Mouse (Mus musculus) right cerebral cortex, adult 2 months (tissue): ENCODE data around the gene Car10.

Source experiments
- DNase-seq, 2 experiments: peaks; one replicate each; pipeline ENCODE4 v3.0.0; 2021 to 2022; ENCODE audit warnings: low spot score in 2 of 2

The Car10 gene

DNA sequence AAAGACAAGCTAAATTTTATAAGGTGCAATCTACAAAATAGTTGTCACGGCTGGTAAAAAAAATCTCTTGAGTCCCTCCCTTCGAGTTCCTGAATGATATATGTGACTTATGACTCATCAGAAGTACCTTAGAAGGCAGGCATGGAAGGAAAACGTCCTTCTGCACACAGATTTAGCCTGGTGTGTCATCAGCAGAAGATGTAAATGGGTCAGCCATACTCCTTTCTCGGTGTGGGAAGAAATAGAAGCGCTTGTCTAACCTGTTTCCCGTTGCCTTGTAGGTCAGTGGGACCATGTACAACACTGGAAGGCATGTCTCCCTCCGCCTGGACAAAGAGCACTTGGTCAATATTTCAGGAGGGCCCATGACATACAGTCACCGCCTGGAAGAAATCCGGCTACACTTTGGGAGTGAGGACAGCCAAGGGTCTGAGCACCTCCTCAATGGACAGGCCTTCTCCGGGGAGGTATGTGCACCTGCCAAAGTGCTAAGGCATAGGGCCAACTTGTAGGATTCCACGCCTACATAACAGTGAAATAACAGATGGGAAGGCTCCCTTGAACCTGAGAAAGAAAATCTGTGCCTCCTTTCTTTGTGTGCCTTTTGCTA is 392.5 kb downstream of the Car10 start:
- peak; percentile 31 to 40 for DNase-seq

DNA sequence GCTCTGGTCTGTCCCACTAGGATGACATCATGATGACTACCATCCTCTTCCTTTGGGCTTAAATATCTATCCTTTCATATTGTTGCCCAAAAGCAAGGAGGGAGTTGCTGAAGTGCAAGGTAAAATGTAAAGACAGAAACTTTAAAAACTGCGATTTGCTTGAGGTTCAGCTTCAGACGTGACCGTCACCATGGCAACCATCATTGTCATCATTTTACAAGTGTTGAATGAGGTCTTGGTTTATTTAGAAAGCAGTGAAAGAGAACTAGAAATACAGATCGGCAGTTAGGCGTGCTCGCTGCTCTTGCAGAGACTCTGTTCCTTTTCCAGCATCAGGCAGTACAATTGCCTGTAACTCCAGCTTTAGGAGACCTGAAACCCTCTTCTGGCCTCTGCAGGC is 400.1 kb downstream of the Car10 start:
- DNase-seq = no peak

DNA sequence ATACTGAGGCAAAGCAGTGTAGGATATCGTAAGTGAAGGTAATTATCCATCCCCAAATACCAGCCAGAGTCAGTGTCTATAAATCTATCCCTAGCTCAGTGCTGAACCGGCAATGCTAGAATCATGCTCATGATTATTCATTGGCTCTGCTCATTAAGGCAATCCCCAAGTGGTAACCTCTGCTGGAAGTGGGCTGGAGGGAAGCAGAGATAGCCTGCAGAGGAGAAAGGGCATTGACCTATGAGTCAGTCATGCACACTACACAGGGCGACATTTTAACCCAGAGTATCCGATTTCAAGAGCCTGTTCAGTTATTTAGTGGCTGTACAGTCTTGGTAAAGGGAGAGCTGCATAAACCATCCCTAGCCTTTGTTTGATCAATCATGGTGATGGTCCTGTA is 402.6 kb downstream of the Car10 start:
- DNase-seq = no peak

DNA sequence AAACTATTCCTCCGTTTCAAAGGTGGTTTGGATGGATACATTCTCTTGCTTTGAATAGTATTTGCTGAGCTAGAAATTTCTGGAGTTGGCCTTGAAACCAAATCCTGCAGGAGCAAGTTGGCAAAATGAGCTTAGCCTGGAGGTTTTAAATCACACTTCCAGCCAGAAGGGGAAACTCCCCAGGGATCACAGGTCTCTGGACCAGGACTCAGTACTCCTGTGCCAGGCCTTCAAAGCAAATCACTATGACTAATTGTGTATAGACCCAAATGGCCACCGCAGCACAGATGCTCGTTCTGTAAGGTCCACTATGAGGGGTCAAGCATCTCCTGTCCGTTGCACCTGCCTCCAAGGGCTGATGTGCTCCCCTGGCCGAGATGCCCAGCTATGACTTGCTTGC is 403.8 kb downstream of the Car10 start:
- DNase-seq = no peak

DNA sequence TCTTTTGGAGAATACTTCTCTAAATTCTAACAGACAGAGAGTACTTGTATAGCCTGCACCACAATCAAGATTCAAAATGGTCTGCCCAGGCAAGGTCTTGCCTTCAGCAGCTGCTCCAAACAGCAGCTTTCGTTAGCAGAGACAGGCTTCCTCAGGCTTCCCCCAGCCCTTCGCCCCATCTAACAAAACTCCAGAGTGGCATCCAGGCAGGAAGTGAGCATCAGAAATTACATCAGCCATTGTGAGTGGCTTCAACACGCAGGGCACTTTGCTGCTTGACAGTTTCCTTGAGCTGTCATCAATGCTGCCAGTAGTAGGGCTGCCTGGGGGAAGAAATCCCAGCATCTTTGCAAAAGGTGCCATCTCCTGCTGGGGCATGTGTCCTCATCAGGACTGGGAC is 405.0 kb downstream of the Car10 start:
- no peak for DNase-seq

DNA sequence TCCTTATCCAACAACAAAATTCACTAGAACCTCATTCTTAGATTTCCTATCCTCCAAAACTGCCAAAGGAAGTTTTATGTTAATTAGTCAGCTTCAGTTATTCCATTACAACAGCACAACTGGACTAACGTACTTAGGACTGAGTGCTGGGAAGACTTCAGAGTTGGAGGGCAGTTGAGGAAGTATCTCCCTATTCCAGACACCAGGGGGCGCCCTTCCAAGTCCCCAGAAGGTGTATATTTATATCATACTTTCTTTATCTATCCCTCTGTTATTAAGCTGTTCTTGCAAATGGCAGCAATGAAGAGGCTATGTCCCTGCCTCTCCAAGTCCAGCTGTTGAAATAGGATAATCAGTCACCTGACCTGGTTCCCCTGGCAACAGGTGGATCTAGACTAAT is 405.6 kb downstream of the Car10 start:
- DNase-seq = no peak

DNA sequence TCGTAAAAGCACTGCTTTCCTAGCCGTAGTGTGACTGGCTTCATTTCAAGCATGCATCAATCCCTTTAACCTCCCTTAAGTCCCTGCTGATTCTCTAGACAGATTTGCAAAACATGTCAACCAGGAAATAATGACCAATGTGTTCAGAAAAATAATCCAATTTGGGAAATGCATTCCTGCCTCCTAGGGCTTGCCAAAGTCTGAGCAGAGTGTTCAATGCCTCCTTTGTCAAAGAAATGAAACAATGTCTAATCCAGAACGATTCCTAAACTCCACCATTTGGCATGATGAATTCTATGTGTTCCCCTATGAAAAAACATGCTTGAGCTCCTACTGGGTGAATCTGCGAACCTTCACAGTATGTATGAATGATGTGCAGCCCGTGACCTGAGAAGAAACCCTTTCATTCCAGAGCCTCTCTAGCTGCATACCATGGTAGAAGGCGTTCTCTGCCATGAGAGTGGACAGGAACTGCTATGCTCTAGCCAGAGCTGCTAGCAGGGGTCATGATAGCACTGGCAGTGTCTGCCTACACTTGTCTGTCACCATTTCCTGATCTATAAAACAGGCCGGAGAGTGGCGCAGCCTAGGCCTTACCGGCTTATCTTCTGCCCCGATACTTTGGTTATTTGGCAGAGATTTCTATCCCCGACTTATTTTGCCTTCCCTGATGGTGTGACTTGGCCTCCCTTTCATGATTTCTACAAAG is 411.9 kb downstream of the Car10 start:
- no peak for DNase-seq

DNA sequence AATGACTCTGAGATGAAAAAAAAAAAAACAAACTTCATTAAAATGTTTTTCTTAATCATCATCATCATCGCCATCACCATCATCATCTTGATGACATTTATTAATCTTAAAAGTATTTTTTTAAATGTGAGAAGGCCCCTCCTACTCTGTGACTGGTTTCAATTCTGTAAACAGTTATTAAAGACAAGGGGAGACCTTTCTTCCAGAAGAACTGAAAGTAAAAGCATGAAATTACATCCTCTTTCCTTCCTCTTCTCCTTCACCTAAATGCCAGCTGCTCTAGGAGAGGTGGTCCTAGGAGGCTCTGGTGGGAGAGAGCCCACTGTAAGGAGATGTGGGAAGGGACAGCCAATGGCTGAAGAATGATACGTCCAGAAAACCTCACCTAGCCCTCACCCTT is 415.0 kb downstream of the Car10 start:
- DNase-seq = no peak

DNA sequence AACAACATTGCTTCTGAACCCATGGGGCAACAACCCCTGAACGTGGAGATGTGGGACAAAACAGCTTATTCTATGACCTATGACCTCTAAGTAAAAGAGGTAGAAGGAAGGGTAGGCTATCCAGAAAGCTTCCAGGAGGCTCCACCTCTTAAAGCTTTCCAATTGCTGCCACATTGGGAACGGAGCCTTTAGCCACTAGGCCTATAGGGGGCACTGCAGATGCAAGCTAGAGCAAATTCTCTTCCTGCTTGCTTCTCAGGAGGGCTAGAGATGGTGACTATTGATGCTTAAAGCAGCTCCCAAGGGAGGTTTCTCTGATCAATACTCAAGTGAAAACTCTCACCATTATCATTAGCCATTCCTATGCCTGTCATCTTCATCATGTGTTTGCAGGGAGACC is 416.6 kb downstream of the Car10 start:
- DNase-seq = no peak

DNA sequence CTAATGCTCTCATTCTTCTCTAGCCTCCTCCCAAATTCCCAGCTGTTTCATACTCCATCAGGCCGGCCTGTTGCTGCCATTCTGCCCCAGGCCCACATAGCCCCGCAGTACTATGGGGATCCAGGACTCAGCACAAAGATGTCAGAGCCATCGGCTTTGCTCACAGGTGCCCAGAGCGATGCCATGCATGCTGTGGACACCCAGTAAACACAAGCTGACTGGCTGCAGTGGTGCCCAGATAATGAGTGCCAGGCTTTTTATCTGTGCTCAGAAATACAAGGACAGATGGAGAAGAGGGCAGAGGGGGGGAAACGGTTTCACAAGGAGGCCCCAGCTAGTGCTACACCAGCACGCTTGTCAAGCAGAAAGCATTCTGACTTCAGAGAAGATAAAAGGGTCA is 417.7 kb downstream of the Car10 start:
- no peak for DNase-seq

DNA sequence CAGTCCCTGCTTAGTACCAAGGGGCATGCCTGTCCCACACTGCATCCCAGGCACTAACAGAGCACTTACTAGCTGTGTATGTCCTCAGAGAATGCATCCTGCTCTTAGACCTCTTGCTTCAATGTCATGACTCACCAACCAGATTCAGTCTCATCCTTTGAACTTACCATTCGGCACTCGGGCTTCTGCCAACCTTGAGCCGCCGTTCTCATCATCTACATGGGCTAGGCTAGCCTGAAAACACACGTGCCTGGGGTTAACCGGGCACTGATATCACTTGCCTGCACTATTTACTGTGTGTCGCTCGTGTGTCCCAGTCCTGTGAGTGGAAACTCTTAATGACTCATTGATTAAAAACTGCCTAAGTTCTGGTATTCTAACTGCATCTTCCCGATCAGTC is 418.4 kb downstream of the Car10 start:
- no peak for DNase-seq

DNA sequence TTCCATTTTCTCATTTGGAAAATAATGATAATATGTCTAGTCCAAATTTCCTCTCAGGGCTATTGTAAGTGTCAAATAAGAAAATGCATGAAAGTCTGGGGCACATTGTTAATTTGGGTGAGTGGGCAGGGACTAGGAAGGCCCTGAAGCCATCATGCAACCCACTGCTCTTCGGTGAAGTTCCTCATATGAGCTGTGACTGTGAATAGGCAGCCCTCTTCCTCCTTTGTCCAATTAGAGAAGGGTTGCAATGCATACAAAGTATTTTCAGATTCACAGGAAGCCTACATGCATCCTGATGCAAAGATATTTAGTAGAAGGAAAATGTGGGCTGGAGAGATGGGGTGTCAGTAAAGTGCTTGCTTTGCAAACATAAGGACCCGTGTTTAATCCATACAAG is 419.1 kb downstream of the Car10 start:
- DNase-seq = no peak

DNA sequence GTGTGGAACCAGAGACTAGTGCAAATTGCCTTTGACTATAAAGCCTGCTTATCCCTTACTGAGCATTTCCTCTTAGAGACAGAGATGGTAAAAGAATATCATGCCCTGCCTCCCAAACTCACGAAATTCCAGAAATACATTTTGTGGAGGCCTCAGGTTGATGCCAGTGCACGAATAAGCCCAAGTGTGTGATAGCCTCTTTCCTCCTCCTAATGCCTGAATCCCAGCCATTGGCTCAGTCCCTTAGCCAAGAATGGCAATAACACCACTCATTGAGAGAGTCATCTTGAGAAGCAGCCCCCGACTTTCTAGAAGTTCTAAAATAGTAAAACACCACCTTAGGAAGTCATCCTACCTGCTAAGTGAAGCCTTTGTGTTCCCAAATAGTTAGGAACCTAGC is 424.7 kb downstream of the Car10 start:
- DNase-seq = no peak

DNA sequence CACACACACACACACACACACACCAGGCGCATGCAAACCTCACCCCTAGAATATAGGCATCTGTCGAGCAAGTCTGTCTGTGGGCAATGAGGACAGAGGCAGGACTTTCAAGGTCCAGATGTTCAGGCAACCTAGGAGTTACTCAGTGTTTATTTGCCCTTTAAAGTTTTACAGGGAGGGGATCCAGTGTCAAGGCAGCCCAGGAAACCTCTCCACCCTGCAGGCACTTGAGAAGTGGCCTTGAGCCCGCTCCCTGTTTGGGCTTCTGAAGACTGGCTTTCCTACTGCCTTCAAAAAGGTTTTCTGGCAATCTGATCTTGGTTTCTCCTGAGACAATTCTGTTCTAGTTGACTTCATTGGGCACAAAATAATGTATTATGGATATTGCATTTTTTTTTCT is 428.1 kb downstream of the Car10 start:
- no peak for DNase-seq

DNA sequence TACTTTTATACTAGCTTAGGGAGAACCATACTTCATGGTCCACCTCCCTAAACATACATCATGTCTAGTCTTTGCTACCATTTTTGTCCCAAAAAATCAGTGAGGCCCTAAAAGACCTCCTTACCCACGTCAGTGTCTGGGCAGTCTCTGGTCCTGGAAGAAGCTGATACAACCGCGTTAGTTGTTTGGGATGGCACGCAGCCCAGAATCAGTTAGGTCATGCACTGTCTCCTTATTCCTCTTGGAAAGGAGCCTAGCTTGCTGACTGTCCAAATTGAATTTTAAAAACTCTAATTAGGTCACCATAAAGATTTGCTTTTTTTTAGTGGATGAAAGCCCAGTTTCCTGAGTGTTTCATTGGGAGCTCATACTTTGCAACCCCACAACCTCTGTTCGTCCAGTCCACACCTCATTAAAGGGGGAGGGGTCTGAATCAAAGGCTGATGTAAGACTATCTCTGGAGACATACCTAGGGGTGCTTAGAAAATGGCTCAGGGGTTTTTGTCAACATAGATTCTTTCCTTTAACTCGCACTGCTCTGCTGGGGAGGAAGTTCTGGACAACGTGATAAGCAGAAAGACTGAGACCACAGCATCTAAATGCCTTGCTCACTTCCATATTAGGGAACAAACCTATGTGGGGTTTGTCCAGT is 433.3 kb downstream of the Car10 start:
- no peak for DNase-seq

DNA sequence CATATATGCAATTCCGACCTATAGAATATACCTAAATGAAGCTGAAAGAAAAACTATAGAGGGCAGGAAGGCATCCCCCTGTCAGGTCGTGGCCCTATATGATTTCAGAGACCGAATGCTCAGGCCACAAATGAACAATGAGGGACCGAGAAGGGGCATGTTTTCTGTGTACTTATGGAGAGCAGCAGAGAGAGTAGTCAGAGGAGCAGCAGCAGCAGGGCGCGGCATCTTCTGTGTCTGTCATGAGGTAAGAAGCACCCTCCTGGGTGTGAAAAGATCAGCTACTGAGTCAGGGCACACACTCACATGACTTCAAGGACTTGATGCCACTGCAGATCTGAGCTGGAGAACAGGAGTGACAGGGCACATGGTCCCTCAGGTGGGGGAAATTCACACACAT is 438.4 kb downstream of the Car10 start:
- DNase-seq = no peak

DNA sequence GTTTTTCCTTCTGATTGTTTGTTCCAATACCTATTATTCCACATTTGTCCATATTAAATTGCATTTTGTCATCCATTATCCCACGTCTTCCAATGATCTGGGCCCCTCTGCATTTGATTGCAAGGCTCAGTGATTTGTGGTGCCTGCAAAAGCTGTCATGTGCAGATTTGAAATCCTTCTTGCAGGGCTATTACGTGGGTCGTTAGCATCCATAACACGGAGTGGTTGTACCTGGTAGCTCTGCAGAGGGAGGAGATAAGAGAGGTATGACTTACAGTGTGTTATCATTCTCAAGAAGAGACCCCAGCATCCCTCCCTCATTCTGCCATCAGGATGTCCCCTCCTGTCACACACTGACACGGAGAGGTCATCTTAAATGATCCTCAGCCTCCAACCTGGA is 451.1 kb downstream of the Car10 start:
- DNase-seq = no peak

DNA sequence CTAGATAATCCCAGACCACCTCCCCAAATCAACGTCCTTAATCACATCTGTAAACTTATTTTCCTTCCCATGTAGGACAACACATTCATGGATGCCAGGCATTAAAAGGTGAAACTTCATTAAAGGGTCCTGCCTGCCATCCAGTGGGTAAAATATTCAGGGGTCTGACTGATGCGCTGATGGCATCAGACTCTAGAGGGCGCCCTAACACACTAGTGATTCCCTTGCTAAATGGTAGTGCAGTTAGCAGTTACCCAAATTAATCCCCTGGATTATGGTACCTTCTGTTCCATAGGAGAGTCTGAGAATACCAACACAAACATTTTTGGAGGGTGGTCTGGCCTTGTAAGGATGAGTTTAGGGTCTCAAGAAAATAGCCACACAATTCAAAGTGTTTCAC is 453.1 kb downstream of the Car10 start:
- DNase-seq = peak in 1 of 2 experiments; percentile 65

DNA sequence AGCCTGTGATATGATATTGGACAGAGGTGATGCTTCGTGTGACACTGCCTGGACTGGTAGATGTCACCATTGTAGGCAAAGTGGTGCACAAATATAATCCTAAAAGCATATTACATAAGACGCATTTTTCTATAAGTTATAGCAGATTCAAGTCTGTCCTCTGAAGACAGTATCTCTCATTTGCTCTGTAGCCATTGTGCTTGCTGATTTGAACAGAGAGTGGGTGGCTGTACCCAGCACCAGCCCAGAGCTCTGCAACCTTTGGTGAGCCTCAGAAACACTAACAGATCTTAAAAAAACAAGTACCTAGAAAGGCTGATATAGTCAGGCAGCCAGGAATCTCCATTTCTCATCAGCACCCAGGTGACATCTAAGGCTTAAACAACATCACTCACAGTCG is 461.3 kb downstream of the Car10 start:
- DNase-seq = no peak

DNA sequence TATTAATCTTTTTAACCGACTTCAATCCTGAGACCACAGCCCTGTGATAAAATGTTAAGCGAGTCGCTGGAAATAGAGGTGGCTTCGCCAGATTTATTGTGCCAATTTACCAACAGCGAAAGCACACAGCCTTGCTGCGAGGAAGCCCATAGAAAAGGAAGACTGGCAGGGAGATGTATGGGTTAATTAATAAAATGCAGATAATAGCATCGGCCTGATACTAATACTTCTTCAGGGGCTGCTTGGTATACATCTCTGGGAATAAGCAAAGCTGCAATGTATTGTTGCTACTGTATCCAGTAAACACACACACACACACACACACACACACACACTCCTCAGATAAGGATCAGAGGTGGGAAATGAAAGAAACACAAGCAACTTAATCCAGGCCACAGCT is 462.7 kb downstream of the Car10 start:
- DNase-seq = no peak

DNA sequence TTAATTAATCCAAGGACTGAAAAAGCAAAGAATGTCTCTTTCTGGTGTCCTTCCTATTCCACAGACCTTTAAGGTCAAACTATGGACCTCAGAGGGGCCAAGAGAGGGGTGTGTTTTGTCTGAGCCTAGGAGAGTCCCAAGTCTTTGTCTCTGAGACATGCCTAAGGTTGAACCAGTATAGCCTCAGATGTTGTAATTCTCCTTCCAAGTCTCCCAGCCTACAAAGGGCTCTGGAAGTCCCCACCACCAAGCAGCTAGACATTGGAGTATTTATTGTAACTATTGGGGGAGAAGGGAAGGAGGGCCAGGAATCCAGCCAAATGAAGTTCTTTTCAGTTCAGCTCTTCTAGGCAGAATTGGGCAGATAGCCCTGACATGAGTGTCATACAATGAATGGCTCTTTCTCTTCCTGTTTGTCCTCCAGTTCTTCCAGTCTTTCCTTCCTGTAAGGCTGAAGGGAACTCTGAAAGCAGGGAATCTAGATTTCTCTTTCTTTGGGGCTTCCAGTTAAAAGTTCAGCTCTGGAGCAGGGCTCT is 464.6 kb downstream of the Car10 start:
- no peak for DNase-seq

DNA sequence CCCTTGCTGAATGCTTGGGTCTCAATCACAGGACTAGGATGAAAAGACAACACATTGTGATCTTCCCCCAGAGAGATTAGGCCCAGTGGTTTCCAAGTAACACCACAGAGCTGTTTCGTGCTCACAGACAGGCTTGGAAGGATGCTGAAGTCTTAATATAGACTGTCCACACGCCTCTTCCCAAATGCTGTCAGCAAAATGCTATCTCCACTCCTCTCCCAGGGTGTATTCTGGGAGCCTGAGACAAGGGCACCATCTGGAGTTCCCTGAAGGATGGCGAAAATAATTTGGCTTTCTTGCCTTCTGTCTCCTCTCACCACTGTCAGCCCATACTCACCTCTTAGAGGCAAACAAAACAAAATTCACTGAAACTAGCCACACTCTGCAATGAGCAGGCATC is 467.9 kb downstream of the Car10 start:
- DNase-seq = peak; percentile 76 to 77
